Mouse (Mus musculus): ENCODE measurements around the gene Noct. TPM values are rescaled to one million over a fixed set of nuclear protein-coding genes. Genes with fewer than 3 reads are reported as not detected.

The Noct gene
- total and polyA plus RNA-seq, 3 experiments = 8.7 to 13.8 (median 12.0) TPM

GRCm38 (mm10) chr3:51204441-51204840, 19.8 kb upstream of the Noct start:
- no peaks in the 10 kb centered on the region for H3K27me3 ChIP-seq (replicated peaks)
- H3K4me1 ChIP-seq (ENCODE audit: control insufficient read depth in 1 of 2, insufficient read depth in 2 of 2) = peaks cover 0 to 23% of the 10 kb centered on the region in 2 experiments; a peak in 3 of 4 replicates
- no peak overlapping the region for H3K4me2 ChIP-seq (ENCODE audit: insufficient read depth, low read depth, poor library complexity, severe bottlenecking)
- TF ChIP-seq ELF1 (IDR thresholded peaks at IDR 0.05; ENCODE audit: low read depth, low read length) (no peak), CTCF (conservative IDR thresholded peaks at IDR 0.05 in 1 of 2, IDR thresholded peaks at IDR 0.05 in 1 of 2; ENCODE audit: low read depth in 2 of 2, low read length in 2 of 2) (peak; percentile 26 to 31; a peak in 2 of 4 replicates)
- dilution Hi-C loops (cut with MboI; ENCODE audit: extremely low pct_ligation_motif_present, extremely low pct_unique_long_range_greater_than_20kb, low sequenced_read_pairs) (no loop called here), in situ Hi-C loops (cut with MboI; ENCODE audit: low pct_ligation_motif_present, low pct_unique_long_range_greater_than_20kb, low sequenced_read_pairs) (loop anchor here (25.0 kb wide), 1 partner anchor 767 kb away; the partner anchor contains the start of gene Slc7a11)
- H3K9me3 ChIP-seq (replicated peaks; ENCODE audit: low read length) = peaks cover 4% of the 10 kb centered on the region
- peaks cover 0 to 71% of the 10 kb centered on the region in 2 experiments for H3K36me3 ChIP-seq (replicated peaks in 1 of 2; ENCODE audit: control insufficient read depth in 1 of 2, insufficient read depth in 1 of 2, low read length in 1 of 2)
- no peak for DNase-seq (ENCODE audit: extremely low read depth)
- no peak overlapping the region for H3K9ac ChIP-seq (ENCODE audit: insufficient read depth, low read depth)
- H3K79me2 ChIP-seq (replicated peaks; ENCODE audit: control insufficient read depth, extremely low read depth, insufficient read depth, poor library complexity, severe bottlenecking) = no peaks in the 10 kb centered on the region
- no peak overlapping the region for H3K27ac ChIP-seq (ENCODE audit: insufficient read depth, low read depth)
- H3K4me3 ChIP-seq (replicated peaks in 1 of 3; ENCODE audit: low read depth in 2 of 3, low read length in 2 of 3, poor library complexity in 1 of 3) = no peak overlapping the region

GRCm38 (mm10) chr3:51204897-51205296, 19.4 kb upstream of the Noct start:
- dilution Hi-C loops (cut with MboI; ENCODE audit: extremely low pct_ligation_motif_present, extremely low pct_unique_long_range_greater_than_20kb, low sequenced_read_pairs) = no loop called here
- TF ChIP-seq TCF12 (IDR thresholded peaks at IDR 0.05; ENCODE audit: low read depth, low read length) = no peak

GRCm38 (mm10) chr3:51206521-51206920, 17.7 kb upstream of the Noct start:
- peaks cover 0 to 59% of the 10 kb centered on the region in 2 experiments for H3K36me3 ChIP-seq (replicated peaks in 1 of 2; ENCODE audit: control insufficient read depth in 1 of 2, insufficient read depth in 1 of 2, low read length in 1 of 2)
- no peaks in the 10 kb centered on the region for H3K27me3 ChIP-seq (replicated peaks)
- H3K4me2 ChIP-seq (ENCODE audit: insufficient read depth, low read depth, poor library complexity, severe bottlenecking) = no peak overlapping the region
- in situ Hi-C loops (cut with MboI; ENCODE audit: low pct_ligation_motif_present, low pct_unique_long_range_greater_than_20kb, low sequenced_read_pairs) (loop anchor here (25.0 kb wide), 1 partner anchor 769 kb away; the partner anchor contains the start of gene Slc7a11), dilution Hi-C loops (cut with MboI; ENCODE audit: extremely low pct_ligation_motif_present, extremely low pct_unique_long_range_greater_than_20kb, low sequenced_read_pairs) (no loop called here)
- DNase-seq (ENCODE audit: extremely low read depth) = no peak
- H3K9me3 ChIP-seq (replicated peaks; ENCODE audit: low read length) = no peaks in the 10 kb centered on the region
- H3K9ac ChIP-seq (ENCODE audit: insufficient read depth, low read depth) = no peak overlapping the region
- H3K27ac ChIP-seq (ENCODE audit: insufficient read depth, low read depth) = no peak overlapping the region
- TF ChIP-seq USF1 (IDR thresholded peaks at IDR 0.05; ENCODE audit: low read depth, low read length) = no peak
- H3K4me1 ChIP-seq (ENCODE audit: control insufficient read depth in 1 of 2, insufficient read depth in 2 of 2) = peaks cover 0 to 21% of the 10 kb centered on the region in 2 experiments; a peak in 3 of 4 replicates
- H3K4me3 ChIP-seq (replicated peaks in 1 of 3; ENCODE audit: low read depth in 2 of 3, low read length in 2 of 3, poor library complexity in 1 of 3) = no peak overlapping the region
- H3K79me2 ChIP-seq (replicated peaks; ENCODE audit: control insufficient read depth, extremely low read depth, insufficient read depth, poor library complexity, severe bottlenecking) = no peaks in the 10 kb centered on the region

More at GRCm38 (mm10) chr3:51204897-51205296, 19.4 kb upstream of the Noct start:
- no peaks in the 10 kb centered on the region for H3K27me3 ChIP-seq (replicated peaks)
- no peak overlapping the region for H3K27ac ChIP-seq (ENCODE audit: insufficient read depth, low read depth)
- H3K9ac ChIP-seq (ENCODE audit: insufficient read depth, low read depth) = no peak overlapping the region
- H3K9me3 ChIP-seq (replicated peaks; ENCODE audit: low read length) = peaks cover 4% of the 10 kb centered on the region
- H3K4me1 ChIP-seq (ENCODE audit: control insufficient read depth in 1 of 2, insufficient read depth in 2 of 2) = peaks cover 0 to 26% of the 10 kb centered on the region in 2 experiments; a peak in 3 of 4 replicates
- no peak for DNase-seq (ENCODE audit: extremely low read depth)
- peaks cover 0 to 68% of the 10 kb centered on the region in 2 experiments for H3K36me3 ChIP-seq (replicated peaks in 1 of 2; ENCODE audit: control insufficient read depth in 1 of 2, insufficient read depth in 1 of 2, low read length in 1 of 2)
- no peaks in the 10 kb centered on the region for H3K79me2 ChIP-seq (replicated peaks; ENCODE audit: control insufficient read depth, extremely low read depth, insufficient read depth, poor library complexity, severe bottlenecking)
- H3K4me2 ChIP-seq (ENCODE audit: insufficient read depth, low read depth, poor library complexity, severe bottlenecking) = no peak overlapping the region
- H3K4me3 ChIP-seq (replicated peaks in 1 of 3; ENCODE audit: low read depth in 2 of 3, low read length in 2 of 3, poor library complexity in 1 of 3) = no peak overlapping the region
- in situ Hi-C loops (cut with MboI; ENCODE audit: low pct_ligation_motif_present, low pct_unique_long_range_greater_than_20kb, low sequenced_read_pairs) = loop anchor here (25.0 kb wide), 1 partner anchor 768 kb away; the partner anchor contains the start of gene Slc7a11

GRCm38 (mm10) chr3:51208633-51209032, 15.6 kb upstream of the Noct start:
- Histone ChIP-seq H3K27ac (ENCODE audit: insufficient read depth, low read depth) (no peak overlapping the region), H3K4me2 (ENCODE audit: insufficient read depth, low read depth, poor library complexity, severe bottlenecking) (no peak overlapping the region), H3K79me2 (replicated peaks; ENCODE audit: control insufficient read depth, extremely low read depth, insufficient read depth, poor library complexity, severe bottlenecking) (no peaks in the 10 kb centered on the region), H3K9ac (ENCODE audit: insufficient read depth, low read depth) (no peak overlapping the region), H3K4me1 (ENCODE audit: control insufficient read depth in 1 of 2, insufficient read depth in 2 of 2) (peaks cover 0 to 16% of the 10 kb centered on the region in 2 experiments; a peak in 2 of 4 replicates), H3K4me3 (replicated peaks in 1 of 3; ENCODE audit: low read depth in 2 of 3, low read length in 2 of 3, poor library complexity in 1 of 3) (no peak overlapping the region), H3K27me3 (replicated peaks) (no peaks in the 10 kb centered on the region), H3K36me3 (replicated peaks in 1 of 2; ENCODE audit: control insufficient read depth in 1 of 2, insufficient read depth in 1 of 2, low read length in 1 of 2) (peaks cover 0 to 39% of the 10 kb centered on the region in 2 experiments), H3K9me3 (replicated peaks; ENCODE audit: low read length) (no peaks in the 10 kb centered on the region)
- no peak for DNase-seq (ENCODE audit: extremely low read depth)
- dilution Hi-C loops (cut with MboI; ENCODE audit: extremely low pct_ligation_motif_present, extremely low pct_unique_long_range_greater_than_20kb, low sequenced_read_pairs) (no loop called here), in situ Hi-C loops (cut with MboI; ENCODE audit: low pct_ligation_motif_present, low pct_unique_long_range_greater_than_20kb, low sequenced_read_pairs) (loop anchor here (25.0 kb wide), 1 partner anchor 771 kb away; the partner anchor contains the start of gene Slc7a11)
- TF ChIP-seq MXI1 (IDR thresholded peaks at IDR 0.05; ENCODE audit: low read depth, low read length) (no peak), ZC3H11A (IDR thresholded peaks at IDR 0.05; ENCODE audit: low read depth, low read length) (no peak), ZMIZ1 (IDR thresholded peaks at IDR 0.05; ENCODE audit: low read depth, low read length) (no peak), HCFC1 (IDR thresholded peaks at IDR 0.05; ENCODE audit: low read depth, low read length) (no peak), IRF4 (IDR thresholded peaks at IDR 0.05; ENCODE audit: low read depth, low read length) (no peak), GABPA (IDR thresholded peaks at IDR 0.05; ENCODE audit: insufficient replicate concordance, low read depth, low read length) (no peak), CTCF (conservative IDR thresholded peaks at IDR 0.05 in 1 of 2, IDR thresholded peaks at IDR 0.05 in 1 of 2; ENCODE audit: low read depth in 2 of 2, low read length in 2 of 2) (no peak), ELF1 (IDR thresholded peaks at IDR 0.05; ENCODE audit: low read depth, low read length) (no peak), E2F4 (IDR thresholded peaks at IDR 0.05; ENCODE audit: insufficient replicate concordance, low read depth, low read length) (no peak), JUN (IDR thresholded peaks at IDR 0.05; ENCODE audit: insufficient read depth, low read depth, low read length) (no peak), RCOR1 (conservative IDR thresholded peaks at IDR 0.05; ENCODE audit: low read depth, low read length) (no peak), KAT2A (IDR thresholded peaks at IDR 0.05; ENCODE audit: insufficient replicate concordance, low read length) (no peak), ETS1 (conservative IDR thresholded peaks at IDR 0.05; ENCODE audit: low read depth, low read length) (no peak), NRF1 (IDR thresholded peaks at IDR 0.05; ENCODE audit: low read depth, low read length) (no peak), JUND (conservative IDR thresholded peaks at IDR 0.05; ENCODE audit: low read depth, low read length) (no peak)

Measured in CH12.LX (cell line).